Mouse (Mus musculus): ENCODE data around the gene Katnb1. TPM values are rescaled to one million over a fixed set of nuclear protein-coding genes. Genes with fewer than 3 reads are reported as not detected.
A peak's percentile ranks its signal among the peaks of the same experiment; 100 is the strongest.

The Katnb1 gene
- polyA plus RNA-seq, 2 experiments, result 21.6 to 31.6 TPM

DNA sequence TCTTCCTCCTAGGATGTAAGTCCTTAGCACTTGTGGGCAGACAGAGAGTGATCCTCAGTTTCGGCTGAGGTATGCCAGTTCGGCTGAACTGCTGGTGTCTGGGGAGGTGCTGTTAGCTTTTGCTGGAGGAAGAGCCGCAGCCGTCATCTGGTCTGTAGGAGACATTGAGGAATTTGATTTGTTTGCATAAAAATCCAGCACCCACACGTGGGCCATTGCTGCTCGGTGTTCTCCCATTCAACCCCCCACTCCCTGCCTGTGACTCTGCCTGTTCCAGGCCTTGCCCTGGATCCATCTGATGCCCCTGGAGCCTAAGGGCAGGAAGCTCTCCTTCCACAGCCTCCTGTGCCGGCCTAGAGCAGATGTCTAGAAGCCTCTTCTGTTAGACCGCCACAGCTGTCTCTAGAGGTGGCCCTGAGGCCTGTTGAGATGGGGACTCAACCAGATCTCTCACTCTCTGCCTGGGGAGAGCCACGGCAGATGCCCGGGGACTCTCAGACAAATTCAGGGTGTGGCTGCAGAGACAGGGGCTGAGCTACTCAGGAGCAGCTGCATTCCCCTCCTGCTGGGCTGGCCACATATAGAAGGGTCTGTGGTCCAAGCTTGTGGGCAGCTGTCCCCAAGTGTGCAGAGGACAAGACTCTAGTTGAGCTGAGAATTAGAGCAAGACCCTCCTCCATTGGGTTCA, 3.9 kb downstream of the Katnb1 start:
- H3K4me2 ChIP-seq (replicated peaks; ENCODE audit: low read depth, low read length, severe bottlenecking), result no peak overlapping the region
- peaks cover 46% of the 10 kb centered on the region for H3K36me3 ChIP-seq (ENCODE audit: control insufficient read depth, insufficient read depth, low read length)
- H3K27ac ChIP-seq (replicated peaks; ENCODE audit: low read depth, low read length), result no peak overlapping the region
- no peak for DNase-seq (ENCODE audit: low spot score)
- no peak for ATAC-seq (ENCODE audit: low FRiP score, low read depth)
- peaks cover 6% of the 10 kb centered on the region for H3K4me1 ChIP-seq (ENCODE audit: control insufficient read depth, insufficient read depth, low read length)
- TF ChIP-seq POLR2A (IDR thresholded peaks at IDR 0.05; ENCODE audit: borderline replicate concordance, extremely low read depth, insufficient read depth, insufficient read length), result no peak
- 0 out of 2 replicates have a peak overlapping the region, but pooled peaks have one; percentile 25 for H3K9ac ChIP-seq (ENCODE audit: low read depth, low read length, severe bottlenecking)
- WGBS, result 81% methylated on average over 10 of the region's 10 CpGs
- H3K9me3 ChIP-seq (ENCODE audit: control insufficient read depth, low read length), result no peaks in the 10 kb centered on the region
- H3K4me3 ChIP-seq (replicated peaks; ENCODE audit: low read length), result no peak overlapping the region
- H3K27me3 ChIP-seq (ENCODE audit: control insufficient read depth, insufficient read depth, low read length), result no peaks in the 10 kb centered on the region

- no peaks in the 10 kb centered on the region for H3K27me3 ChIP-seq (ENCODE audit: control insufficient read depth, insufficient read depth, low read length)
- WGBS, result 88% methylated on average over 7 of the region's 7 CpGs
- DNase-seq (ENCODE audit: low spot score) (no peak), ATAC-seq (ENCODE audit: low FRiP score, low read depth) (no peak)
- H3K4me3 ChIP-seq (replicated peaks; ENCODE audit: low read length), result no peak overlapping the region
- H3K27ac ChIP-seq (replicated peaks; ENCODE audit: low read depth, low read length), result no peak overlapping the region
- peaks cover 4% of the 10 kb centered on the region for H3K4me1 ChIP-seq (ENCODE audit: control insufficient read depth, insufficient read depth, low read length)
- no peaks in the 10 kb centered on the region for H3K9me3 ChIP-seq (ENCODE audit: control insufficient read depth, low read length)
- TF ChIP-seq POLR2A (IDR thresholded peaks at IDR 0.05; ENCODE audit: borderline replicate concordance, extremely low read depth, insufficient read depth, insufficient read length), result no peak
- H3K36me3 ChIP-seq (ENCODE audit: control insufficient read depth, insufficient read depth, low read length), result peaks cover 52% of the 10 kb centered on the region
- H3K9ac ChIP-seq (ENCODE audit: low read depth, low read length, severe bottlenecking), result no peak overlapping the region
- H3K4me2 ChIP-seq (replicated peaks; ENCODE audit: low read depth, low read length, severe bottlenecking), result no peak overlapping the region
Measured at GRCm38 (mm10) chr8:95085432-95086141, 4.6 kb downstream of the Katnb1 start.

GRCm38 (mm10) chr8:95093574-95093973, 12.6 kb downstream of the Katnb1 start:
- DNase-seq (ENCODE audit: low spot score), result no peak
- Histone ChIP-seq H3K9me3 (ENCODE audit: control insufficient read depth, low read length) (no peaks in the 10 kb centered on the region), H3K36me3 (ENCODE audit: control insufficient read depth, insufficient read depth, low read length) (peaks cover 78% of the 10 kb centered on the region), H3K4me2 (replicated peaks; ENCODE audit: low read depth, low read length, severe bottlenecking) (no peak overlapping the region), H3K4me1 (ENCODE audit: control insufficient read depth, insufficient read depth, low read length) (no peaks in the 10 kb centered on the region), H3K4me3 (replicated peaks; ENCODE audit: low read length) (no peak overlapping the region), H3K27me3 (ENCODE audit: control insufficient read depth, insufficient read depth, low read length) (no peaks in the 10 kb centered on the region), H3K9ac (ENCODE audit: low read depth, low read length, severe bottlenecking) (no peak overlapping the region), H3K27ac (replicated peaks; ENCODE audit: low read depth, low read length) (no peak overlapping the region)
- no peak for TF ChIP-seq POLR2A (IDR thresholded peaks at IDR 0.05; ENCODE audit: borderline replicate concordance, extremely low read depth, insufficient read depth, insufficient read length)
- no peak for ATAC-seq (ENCODE audit: low FRiP score, low read depth)
- 92% methylated on average over 4 of the region's 4 CpGs for WGBS

DNA sequence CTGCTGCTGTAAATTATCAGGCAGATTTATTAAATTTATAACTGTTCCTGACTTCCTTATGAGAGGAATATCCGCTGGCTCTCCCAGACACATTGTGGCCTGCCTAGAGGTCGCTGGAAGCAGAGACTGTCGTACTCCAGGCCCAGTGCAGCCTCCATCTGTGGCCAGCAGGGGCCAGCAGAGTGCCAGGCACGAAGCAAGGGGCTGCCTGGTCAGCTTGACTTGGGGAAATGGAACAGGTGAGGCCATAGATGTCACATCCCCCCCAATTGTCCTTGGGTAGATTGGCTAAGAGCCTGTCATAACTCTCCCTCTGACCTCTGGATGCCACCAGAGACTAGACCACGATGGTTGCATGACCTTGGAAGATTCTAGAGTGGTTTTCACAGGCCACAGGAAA, 18.0 kb downstream of the Katnb1 start:
- DNase-seq (ENCODE audit: low spot score) (peak; percentile 14), ATAC-seq (ENCODE audit: low FRiP score, low read depth) (no peak; the same call in 1 of the 2 replicates)
- no peak overlapping the region for H3K4me2 ChIP-seq (replicated peaks; ENCODE audit: low read depth, low read length, severe bottlenecking)
- H3K27me3 ChIP-seq (ENCODE audit: control insufficient read depth, insufficient read depth, low read length), result no peaks in the 10 kb centered on the region
- no peaks in the 10 kb centered on the region for H3K4me1 ChIP-seq (ENCODE audit: control insufficient read depth, insufficient read depth, low read length)
- H3K36me3 ChIP-seq (ENCODE audit: control insufficient read depth, insufficient read depth, low read length), result peaks cover 70% of the 10 kb centered on the region
- no peak overlapping the region for H3K4me3 ChIP-seq (replicated peaks; ENCODE audit: low read length)
- no peak overlapping the region for H3K27ac ChIP-seq (replicated peaks; ENCODE audit: low read depth, low read length)
- H3K9me3 ChIP-seq (ENCODE audit: control insufficient read depth, low read length), result no peaks in the 10 kb centered on the region
- 24% methylated on average over 5 of the region's 5 CpGs for WGBS
- TF ChIP-seq POLR2A (IDR thresholded peaks at IDR 0.05; ENCODE audit: borderline replicate concordance, extremely low read depth, insufficient read depth, insufficient read length), result no peak
- no peak overlapping the region for H3K9ac ChIP-seq (ENCODE audit: low read depth, low read length, severe bottlenecking)

GRCm38 (mm10) chr8:95101972-95102371, 21.0 kb downstream of the Katnb1 start:
- no peak for TF ChIP-seq POLR2A (IDR thresholded peaks at IDR 0.05; ENCODE audit: borderline replicate concordance, extremely low read depth, insufficient read depth, insufficient read length)
- H3K27ac ChIP-seq (replicated peaks; ENCODE audit: low read depth, low read length), result no peak overlapping the region
- H3K36me3 ChIP-seq (ENCODE audit: control insufficient read depth, insufficient read depth, low read length), result peaks cover 65% of the 10 kb centered on the region
- DNase-seq (ENCODE audit: low spot score) (no peak), ATAC-seq (ENCODE audit: low FRiP score, low read depth) (no peak)
- no peak overlapping the region for H3K4me3 ChIP-seq (replicated peaks; ENCODE audit: low read length)
- H3K9ac ChIP-seq (ENCODE audit: low read depth, low read length, severe bottlenecking), result no peak overlapping the region
- no peaks in the 10 kb centered on the region for H3K27me3 ChIP-seq (ENCODE audit: control insufficient read depth, insufficient read depth, low read length)
- whole genome bisulfite sequencing, result 80% methylated on average over 4 of the region's 4 CpGs
- no peaks in the 10 kb centered on the region for H3K9me3 ChIP-seq (ENCODE audit: control insufficient read depth, low read length)
- H3K4me2 ChIP-seq (replicated peaks; ENCODE audit: low read depth, low read length, severe bottlenecking), result no peak overlapping the region
- H3K4me1 ChIP-seq (ENCODE audit: control insufficient read depth, insufficient read depth, low read length), result no peaks in the 10 kb centered on the region

Measured in limb, embryonic 14.5 days (tissue).